ENCODE assay signal across 10 mouse cellular contexts in genomic region chr7:118806631-118807411, GRCm38 (mm10). TPM values are rescaled to one million over a fixed set of nuclear protein-coding genes. Genes with fewer than 3 reads are reported as not detected.
DNase-seq lines count a peak whose midpoint lies in the region; ATAC-seq lines count a peak whose summit lies in the region.
"Had no signal": no experiment of that assay in that cellular context is flagged by ENCODE, and none has a peak within 500 bp of the region (broad histone marks: within the 10 kb centered on the region; RNA-seq: fewer than 3 reads in every experiment).

No protein-coding gene starts in this region.

- no peak overlapping the region for H3K9ac ChIP-seq in forebrain, embryonic 13.5 days
- no peak overlapping the region for H3K9ac ChIP-seq in forebrain, embryonic 11.5 days (ENCODE audit: low read length)
- no peak overlapping the region for H3K9ac ChIP-seq in liver, embryonic 13.5 days
- no peak overlapping the region for H3K9ac ChIP-seq in liver, embryonic 12.5 days
- H3K9ac ChIP-seq in heart, embryonic 12.5 days, result no peak overlapping the region
- no peak overlapping the region for H3K9ac ChIP-seq in midbrain, embryonic 12.5 days (replicated peaks)
- H3K9ac ChIP-seq: liver, embryonic 14.5 days had no signal

- no peaks in the 10 kb centered on the region for H3K9me3 ChIP-seq in forebrain, embryonic 13.5 days (replicated peaks)
- H3K9me3 ChIP-seq in forebrain, embryonic 11.5 days (ENCODE audit: control insufficient read depth, low read length), result no peaks in the 10 kb centered on the region
- H3K9me3 ChIP-seq in liver, embryonic 13.5 days (replicated peaks), result no peaks in the 10 kb centered on the region
- no peaks in the 10 kb centered on the region for H3K9me3 ChIP-seq in liver, embryonic 12.5 days (replicated peaks)
- no peaks in the 10 kb centered on the region for H3K9me3 ChIP-seq in heart, embryonic 12.5 days (replicated peaks)
- H3K9me3 ChIP-seq in midbrain, embryonic 12.5 days, result no peaks in the 10 kb centered on the region

- ATAC-seq in forebrain, embryonic 13.5 days, result no peak
- no peak for ATAC-seq in forebrain, embryonic 11.5 days (replicated peaks; ENCODE audit: low FRiP score)
- ATAC-seq in liver, embryonic 13.5 days (ENCODE audit: low read depth), result no peak
- no peak for ATAC-seq in liver, embryonic 12.5 days
- peak; percentile 28; the same call in 1 of the 2 replicates for ATAC-seq in heart, embryonic 12.5 days (ENCODE audit: insufficient number of reproducible peaks, low FRiP score)
- ATAC-seq in midbrain, embryonic 12.5 days (ENCODE audit: low FRiP score, low read depth), result 0 out of 2 replicates have a peak, but pooled peaks have one; percentile 30
- ATAC-seq in activated CD4-positive, CD25-positive, alpha-beta regulatory T cell, adult 4 months, result no peak
- ATAC-seq in CD4-positive, CD25-positive, alpha-beta regulatory T cell, adult 4 months, result no peak

- no peak overlapping the region for H3K4me2 ChIP-seq in forebrain, embryonic 13.5 days
- H3K4me2 ChIP-seq in forebrain, embryonic 11.5 days (ENCODE audit: low read depth, low read length, severe bottlenecking), result no peak overlapping the region
- H3K4me2 ChIP-seq in liver, embryonic 13.5 days, result 0 out of 2 replicates have a peak overlapping the region, but pooled peaks have one; percentile 8
- H3K4me2 ChIP-seq in liver, embryonic 12.5 days, result no peak overlapping the region; the same call in 1 of the 2 replicates
- H3K4me2 ChIP-seq in heart, embryonic 12.5 days, result no peak overlapping the region
- H3K4me2 ChIP-seq in midbrain, embryonic 12.5 days (replicated peaks), result no peak overlapping the region

- peak overlapping the region; percentile 25; the same call in 1 of the 2 replicates for H3K27ac ChIP-seq in forebrain, embryonic 13.5 days
- H3K27ac ChIP-seq in forebrain, embryonic 11.5 days (ENCODE audit: low read depth, low read length), result no peak overlapping the region
- H3K27ac ChIP-seq in liver, embryonic 13.5 days, result no peak overlapping the region
- H3K27ac ChIP-seq in liver, embryonic 12.5 days, result no peak overlapping the region
- peak overlapping the region; percentile 15; the same call in 1 of the 2 replicates for H3K27ac ChIP-seq in heart, embryonic 12.5 days (ENCODE audit: poor library complexity, severe bottlenecking)
- H3K27ac ChIP-seq in midbrain, embryonic 12.5 days (replicated peaks), result peak overlapping the region; percentile 60
- H3K27ac ChIP-seq: liver, embryonic 14.5 days had no signal

- H3K27me3 ChIP-seq in forebrain, embryonic 13.5 days, result no peaks in the 10 kb centered on the region
- no peaks in the 10 kb centered on the region for H3K27me3 ChIP-seq in forebrain, embryonic 11.5 days (ENCODE audit: control insufficient read depth, insufficient read depth, low read length)
- no peaks in the 10 kb centered on the region for H3K27me3 ChIP-seq in liver, embryonic 13.5 days
- no peaks in the 10 kb centered on the region for H3K27me3 ChIP-seq in liver, embryonic 12.5 days (replicated peaks)
- no peaks in the 10 kb centered on the region for H3K27me3 ChIP-seq in heart, embryonic 12.5 days (replicated peaks)
- no peaks in the 10 kb centered on the region for H3K27me3 ChIP-seq in midbrain, embryonic 12.5 days

- WGBS in forebrain, embryonic 13.5 days, result 59% methylated on average over 16 of the region's 16 CpGs
- 73% methylated on average over 16 of the region's 16 CpGs for WGBS in forebrain, embryonic 11.5 days
- WGBS in liver, embryonic 13.5 days (ENCODE audit: insufficient replicate concordance), result 77% methylated on average over 16 of the region's 16 CpGs
- WGBS in liver, embryonic 12.5 days (ENCODE audit: insufficient replicate concordance), result 69% methylated on average over 16 of the region's 16 CpGs
- 52% methylated on average over 16 of the region's 16 CpGs for WGBS in heart, embryonic 12.5 days
- WGBS in midbrain, embryonic 12.5 days, result 59% methylated on average over 16 of the region's 16 CpGs

- H3K4me3 ChIP-seq in forebrain, embryonic 13.5 days, result no peak overlapping the region
- H3K4me3 ChIP-seq in forebrain, embryonic 11.5 days (ENCODE audit: low read depth, low read length), result no peak overlapping the region
- no peak overlapping the region for H3K4me3 ChIP-seq in liver, embryonic 13.5 days (replicated peaks)
- no peak overlapping the region for H3K4me3 ChIP-seq in liver, embryonic 12.5 days
- no peak overlapping the region for H3K4me3 ChIP-seq in heart, embryonic 12.5 days
- H3K4me3 ChIP-seq in midbrain, embryonic 12.5 days, result no peak overlapping the region

- H3K4me1 ChIP-seq in forebrain, embryonic 13.5 days, result peaks cover 7% of the 10 kb centered on the region; the same call in 1 of the 2 replicates
- H3K4me1 ChIP-seq in forebrain, embryonic 11.5 days (replicated peaks; ENCODE audit: control insufficient read depth, insufficient read depth, low read length), result no peaks in the 10 kb centered on the region
- peaks cover 24% of the 10 kb centered on the region for H3K4me1 ChIP-seq in liver, embryonic 13.5 days (replicated peaks)
- peaks cover 13% of the 10 kb centered on the region for H3K4me1 ChIP-seq in liver, embryonic 12.5 days
- H3K4me1 ChIP-seq in heart, embryonic 12.5 days (replicated peaks), result peaks cover 7% of the 10 kb centered on the region
- peaks cover 12% of the 10 kb centered on the region for H3K4me1 ChIP-seq in midbrain, embryonic 12.5 days

- peaks cover 65% of the 10 kb centered on the region for H3K36me3 ChIP-seq in forebrain, embryonic 13.5 days (ENCODE audit: poor library complexity, severe bottlenecking)
- H3K36me3 ChIP-seq in forebrain, embryonic 11.5 days (ENCODE audit: control insufficient read depth, insufficient read depth, low read length), result no peaks in the 10 kb centered on the region; the same call in 1 of the 2 replicates
- peaks cover 9% of the 10 kb centered on the region for H3K36me3 ChIP-seq in liver, embryonic 13.5 days
- H3K36me3 ChIP-seq in liver, embryonic 12.5 days, result peaks cover 27% of the 10 kb centered on the region
- H3K36me3 ChIP-seq in heart, embryonic 12.5 days, result peaks cover 47% of the 10 kb centered on the region
- H3K36me3 ChIP-seq in midbrain, embryonic 12.5 days, result peaks cover 53% of the 10 kb centered on the region

- no peak for DNase-seq in forebrain, embryonic 11.5 days (ENCODE audit: low spot score)
- no peak for DNase-seq in liver, embryonic 13.5 days
- DNase-seq: cerebellum, postnatal 36 days had no signal

RNA-seq across cellular contexts. Expression of gene Iqck, which starts 48.7 kb away (rescaled TPM):
- 3.1 and 3.2 TPM in 2 replicates for polyA plus RNA-seq in forebrain, embryonic 13.5 days (2015; fragmentation: Nextera tagmentation; extraction: Ambion mirVana)
- polyA plus RNA-seq in forebrain, embryonic 11.5 days (2014; fragmentation: Nextera tagmentation; extraction: Ambion mirVana), result 2.8 and 3.3 TPM in 2 replicates
- polyA plus RNA-seq in liver, embryonic 13.5 days (2015; fragmentation: Nextera tagmentation; extraction: Ambion mirVana), result 0.18 and 0.43 TPM in 2 replicates
- polyA plus RNA-seq in liver, embryonic 12.5 days (2016; fragmentation: Nextera tagmentation; extraction: Ambion mirVana), result 0.37 and 0.68 TPM in 2 replicates
- 1.1 and 1.5 TPM in 2 replicates for polyA plus RNA-seq in heart, embryonic 12.5 days (2016; fragmentation: Nextera tagmentation; extraction: Ambion mirVana)
- polyA plus RNA-seq in midbrain, embryonic 12.5 days (2016; fragmentation: Nextera tagmentation; extraction: Ambion mirVana), result 2.7 and 3.5 TPM in 2 replicates
- under 1 TPM in 1 of 2 experiments, not detected in 1; 0.12 TPM for polyA plus RNA-seq in activated CD4-positive, CD25-positive, alpha-beta regulatory T cell, adult 4 months (2017; shearing (Covaris generic))
- polyA plus RNA-seq in CD4-positive, CD25-positive, alpha-beta regulatory T cell, adult 4 months (2017; shearing (Covaris generic)), result under 1 TPM; 0.35 to 0.56 TPM

RNA-seq across cellular contexts. Expression of gene Knop1, which starts 49.2 kb away (rescaled TPM):
- polyA plus RNA-seq in forebrain, embryonic 13.5 days (2015; fragmentation: Nextera tagmentation; extraction: Ambion mirVana), result 123 and 133 TPM in 2 replicates
- 127 and 129 TPM in 2 replicates for polyA plus RNA-seq in forebrain, embryonic 11.5 days (2014; fragmentation: Nextera tagmentation; extraction: Ambion mirVana)
- 52.5 and 57.3 TPM in 2 replicates for polyA plus RNA-seq in liver, embryonic 13.5 days (2015; fragmentation: Nextera tagmentation; extraction: Ambion mirVana)
- 60.0 and 60.2 TPM in 2 replicates for polyA plus RNA-seq in liver, embryonic 12.5 days (2016; fragmentation: Nextera tagmentation; extraction: Ambion mirVana)
- polyA plus RNA-seq in heart, embryonic 12.5 days (2016; fragmentation: Nextera tagmentation; extraction: Ambion mirVana), result 63.5 and 65.6 TPM in 2 replicates
- 110 and 115 TPM in 2 replicates for polyA plus RNA-seq in midbrain, embryonic 12.5 days (2016; fragmentation: Nextera tagmentation; extraction: Ambion mirVana)
- 10 to 100 TPM; 22.5 to 26.4 TPM for polyA plus RNA-seq in activated CD4-positive, CD25-positive, alpha-beta regulatory T cell, adult 4 months (2017; shearing (Covaris generic))
- polyA plus RNA-seq in CD4-positive, CD25-positive, alpha-beta regulatory T cell, adult 4 months (2017; shearing (Covaris generic)), result 10 to 100 TPM; 37.0 to 39.8 TPM

Comparison
In these comparisons a context has a peak if more than half of its experiments do, and no peak if none do; other contexts are left out.
1. H3K27ac ChIP-seq: peak in forebrain, embryonic 13.5 days (single experiment), heart, embryonic 12.5 days (single experiment) and midbrain, embryonic 12.5 days (single experiment); none in forebrain, embryonic 11.5 days (single experiment), liver, embryonic 13.5 days (single experiment) and liver, embryonic 12.5 days (single experiment).
2. ATAC-seq: peak in heart, embryonic 12.5 days (single experiment) and midbrain, embryonic 12.5 days (single experiment); none in forebrain, embryonic 13.5 days (single experiment), forebrain, embryonic 11.5 days (single experiment), liver, embryonic 13.5 days (single experiment), liver, embryonic 12.5 days (single experiment), activated CD4-positive, CD25-positive, alpha-beta regulatory T cell, adult 4 months (single experiment) and CD4-positive, CD25-positive, alpha-beta regulatory T cell, adult 4 months (single experiment).